Mouse (Mus musculus) frontal cortex, postnatal 25 days (tissue): ENCODE measurements around the gene Slitrk6.

Experiments used
- DNase-seq, 2 experiments: peaks; one replicate each; pipeline ENCODE4 v3.0.0; 2022; ENCODE audit warnings: low spot score in 2 of 2

Gene Slitrk6

DNA sequence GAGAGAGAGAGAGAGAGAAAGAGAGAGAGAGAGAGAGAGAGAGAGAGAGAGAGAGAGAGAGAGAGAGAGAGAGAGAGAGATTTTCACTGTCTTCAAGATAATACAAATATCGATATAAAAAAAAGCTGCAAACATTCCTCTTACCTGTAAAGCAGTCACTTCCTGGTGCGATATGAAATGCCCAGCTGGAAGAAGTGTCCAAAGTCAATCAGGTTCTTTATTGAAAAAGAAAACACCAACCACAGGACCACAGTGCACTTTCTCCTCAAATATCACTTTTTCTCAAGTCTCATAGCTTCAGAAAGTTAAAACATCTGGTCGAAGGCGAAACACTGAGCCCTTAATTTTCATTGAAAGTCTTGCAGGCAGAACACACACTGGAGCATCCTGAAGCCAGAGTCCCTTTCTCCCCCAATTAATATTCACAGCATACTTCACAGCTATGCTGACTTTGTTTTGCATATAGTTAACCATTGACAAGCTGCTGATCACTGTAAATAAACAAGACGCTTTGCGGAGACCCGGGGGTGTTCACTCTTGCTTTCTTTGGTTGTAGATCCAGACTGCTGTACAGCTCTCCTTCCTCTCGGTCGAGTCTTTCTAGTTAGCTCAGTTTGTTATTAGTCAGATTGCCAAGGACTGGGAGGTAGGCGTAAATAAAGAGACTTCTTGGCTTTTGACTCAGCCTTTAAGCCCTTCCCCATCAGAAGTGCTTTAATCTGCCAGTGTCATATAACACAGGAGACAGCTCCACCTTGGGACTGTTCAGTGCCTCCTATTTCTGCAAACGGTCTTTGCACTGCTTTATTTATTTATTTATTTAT is at the start of gene Slitrk6:
Slitrk6 (minus strand) TSS at position 666 of the 824 bp plus-strand sequence.
- DNase-seq: no peak

DNA sequence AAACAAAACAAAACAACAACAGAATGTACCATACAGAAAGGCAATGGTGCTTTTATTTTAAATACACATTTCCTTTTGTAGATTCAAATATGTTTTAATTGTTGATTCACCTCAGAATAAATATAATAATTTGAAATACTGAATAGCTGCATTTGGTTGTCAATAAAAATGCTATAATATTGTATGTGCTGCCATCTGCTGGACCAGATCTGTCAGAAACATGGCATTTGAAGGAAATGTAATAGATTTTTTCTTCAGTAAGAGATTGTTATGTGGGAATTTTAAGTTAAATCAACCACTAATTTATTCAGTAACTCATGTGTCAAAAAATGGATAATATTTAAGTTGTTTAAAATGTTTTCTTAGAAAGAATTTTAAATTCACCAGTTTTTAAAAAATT is 22.6 kb upstream of the Slitrk6 start:
- DNase-seq: no peak

DNA sequence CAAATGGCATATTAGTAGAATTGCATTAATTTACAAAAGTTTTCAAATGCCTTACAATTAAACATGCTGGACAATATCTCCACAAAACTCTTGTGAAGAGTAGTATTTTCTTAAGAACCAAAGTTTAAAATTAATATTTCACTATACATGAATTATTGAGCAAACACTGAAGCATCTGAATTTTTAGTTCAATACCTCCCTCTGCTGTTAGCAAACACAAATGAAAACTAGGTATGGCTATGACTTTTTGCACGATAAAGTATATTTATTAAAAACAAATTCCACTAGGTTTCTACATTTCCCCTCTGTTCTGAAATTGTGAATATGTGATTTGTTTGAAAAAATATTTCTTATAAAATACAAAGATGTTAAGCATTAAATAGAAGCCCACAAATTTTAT is 15.7 kb upstream of the Slitrk6 start:
- DNase-seq: no peak

DNA sequence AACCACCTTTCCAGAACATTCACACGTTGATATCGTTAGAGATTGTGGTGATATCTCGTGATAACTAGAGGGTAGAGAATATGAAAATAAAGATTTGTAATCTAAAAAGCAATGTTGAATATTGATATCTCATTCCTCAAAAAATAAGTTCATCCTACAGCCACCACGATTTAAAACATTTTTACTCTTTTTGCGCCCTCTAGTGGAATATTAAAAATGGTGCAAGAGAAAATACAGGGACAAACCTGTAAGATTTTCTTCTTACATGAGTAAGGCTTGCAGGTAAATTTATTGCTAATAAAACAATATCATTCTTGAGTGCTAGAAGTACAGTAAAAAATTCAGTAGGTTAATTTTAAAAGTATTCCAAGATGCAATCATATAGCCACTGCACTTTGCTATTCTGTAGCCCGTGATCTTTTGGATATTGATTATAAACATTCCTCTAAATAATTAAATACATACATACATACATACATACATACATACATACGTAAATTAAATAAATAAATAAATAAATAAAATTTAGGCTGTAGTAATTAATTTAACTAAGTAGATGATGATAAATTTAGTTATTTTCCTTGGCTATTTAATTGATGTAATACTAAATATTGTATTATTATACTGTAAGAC is 7.8 kb upstream of the Slitrk6 start:
- DNase-seq: no peak

DNA sequence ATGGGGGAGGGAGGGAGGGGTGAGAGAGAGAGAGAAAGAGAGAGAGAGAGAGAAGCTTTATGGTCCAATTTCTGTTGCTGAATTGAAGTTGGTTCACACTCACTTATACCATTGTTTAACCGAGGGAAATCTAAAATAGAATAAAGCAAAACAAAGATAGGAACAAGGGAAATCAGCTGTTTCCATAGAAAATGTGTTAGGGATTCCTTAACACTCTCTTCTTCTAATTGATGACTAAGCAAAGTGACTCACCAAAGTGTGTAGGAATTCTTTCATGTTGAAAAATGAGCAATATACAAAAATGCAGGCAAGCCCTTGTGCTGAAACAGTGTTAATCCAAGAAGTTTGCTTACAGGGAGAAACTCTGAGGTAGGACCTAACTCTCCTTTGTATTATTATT is 6.0 kb upstream of the Slitrk6 start:
- DNase-seq: no peak

DNA sequence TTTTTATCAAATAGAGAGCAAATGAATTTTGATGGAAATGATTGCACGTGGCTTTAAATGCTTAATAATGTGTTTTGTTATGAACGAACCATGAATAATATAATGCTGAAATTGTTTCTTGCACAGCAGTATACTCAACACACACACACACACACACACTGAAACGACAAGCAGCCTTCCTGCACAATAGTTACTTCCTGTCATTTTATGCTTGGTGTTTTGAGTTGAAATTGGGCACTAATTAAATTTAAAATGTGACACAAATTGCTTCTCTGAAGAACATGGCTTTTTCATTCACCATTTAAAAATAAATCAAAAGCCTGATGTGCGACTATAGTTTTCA is 330 bp upstream of the Slitrk6 start:
- no peak for DNase-seq

DNA sequence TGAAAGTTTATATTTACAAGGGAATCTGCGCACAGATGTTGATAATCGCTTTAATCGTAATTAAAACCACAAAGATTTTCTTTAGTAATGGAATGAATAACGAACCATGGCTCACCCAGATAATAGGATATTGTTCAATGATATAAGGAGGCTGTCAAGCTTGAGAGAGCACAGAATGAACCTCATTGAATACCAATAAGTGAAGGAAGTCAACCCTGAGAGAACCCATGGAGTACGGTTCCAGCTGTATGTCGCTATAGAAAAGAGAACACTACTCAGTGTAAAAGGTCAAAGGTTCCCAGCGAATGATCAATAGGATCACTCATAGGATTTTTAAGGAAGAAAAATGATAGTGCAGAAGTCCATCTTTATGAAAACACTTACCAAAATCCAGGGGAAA is 15.1 kb downstream of the Slitrk6 start:
- no peak for DNase-seq

DNA sequence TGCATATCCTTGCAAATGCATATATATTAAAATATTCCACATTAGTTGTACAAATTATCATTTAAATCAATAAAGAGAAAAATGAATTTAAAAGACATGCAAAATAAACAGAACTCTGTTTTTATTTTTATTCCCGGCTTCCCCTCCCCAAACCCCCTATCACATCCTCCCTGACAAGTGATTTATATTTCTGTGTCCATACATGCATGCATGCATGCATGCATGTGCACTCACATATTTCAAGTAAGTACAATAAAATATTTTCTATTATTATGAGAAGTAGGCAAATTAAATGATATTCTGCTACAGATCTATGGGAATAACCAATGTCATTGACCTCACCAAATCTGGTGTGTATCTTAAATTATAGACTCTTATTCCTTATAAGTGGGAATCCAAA is 15.6 kb downstream of the Slitrk6 start:
- no peak for DNase-seq

DNA sequence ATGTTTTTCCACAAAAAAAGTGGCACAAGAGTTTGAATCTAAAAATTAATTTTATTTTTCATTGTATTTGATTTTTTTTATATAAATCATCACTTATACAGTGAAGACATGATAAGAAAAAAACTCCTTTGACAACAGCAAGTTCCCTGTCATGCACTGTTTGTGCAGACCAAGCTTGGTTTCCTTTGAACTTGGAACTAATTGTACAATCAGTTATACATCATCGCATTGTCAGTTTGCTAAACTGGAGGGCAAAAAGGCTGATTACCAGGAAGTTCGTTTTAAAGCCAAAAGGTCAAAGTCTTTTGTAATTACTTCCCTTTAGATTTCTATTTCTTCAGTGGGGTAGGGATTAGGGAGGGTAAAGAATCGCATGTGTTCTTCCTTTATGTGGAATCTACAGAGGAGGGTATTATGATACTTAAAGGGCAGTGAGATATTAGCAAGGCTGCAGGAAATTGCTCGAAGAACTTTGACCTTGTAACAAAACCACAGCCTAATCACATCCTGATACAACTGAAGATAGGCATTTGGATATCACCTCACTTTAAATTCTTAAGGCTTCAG is 26.5 kb downstream of the Slitrk6 start:
- DNase-seq: no peak

DNA sequence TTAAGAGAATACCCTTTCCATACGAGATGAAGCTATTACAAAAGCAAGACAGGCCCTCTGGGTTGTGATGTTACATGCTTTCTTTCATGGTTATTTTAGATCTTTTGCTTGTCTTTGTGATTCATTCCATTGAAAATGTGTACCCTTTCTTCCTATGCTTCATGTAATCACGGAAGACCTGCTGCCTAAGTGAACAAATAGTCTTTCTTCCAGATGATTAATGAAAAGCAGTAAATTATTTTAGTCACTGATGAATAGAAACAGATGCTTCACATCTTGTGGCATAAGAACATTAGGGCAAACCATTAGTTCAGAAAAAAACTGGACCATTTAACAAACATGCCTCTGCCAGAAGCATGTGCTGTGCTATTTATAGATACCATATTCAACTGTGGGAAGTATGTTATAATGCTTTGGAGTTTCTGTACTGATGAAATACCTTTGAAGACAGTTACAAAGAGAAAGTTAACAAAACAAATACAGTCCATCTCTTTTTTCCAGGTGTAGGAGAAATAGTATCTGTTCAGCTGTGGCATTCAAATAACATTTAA is 30.8 kb downstream of the Slitrk6 start:
- DNase-seq: no peak
